Mouse (Mus musculus) C2C12 (cell line): ENCODE data around the gene Prm1.

Source experiments
- CTCF ChIP-seq: IDR thresholded peaks from one replicate; pipeline ENCODE4 v1.5.1; 2011; ENCODE audit not compliant: control insufficient read depth, insufficient read depth, insufficient read length
- MAX ChIP-seq: IDR thresholded peaks from one replicate; pipeline ENCODE4 v1.6.1; 2011; ENCODE audit warnings: mild to moderate bottlenecking, control low read depth
- USF1 ChIP-seq: IDR thresholded peaks from one replicate; pipeline ENCODE4 v1.6.1; 2011; ENCODE audit warnings: low read depth, mild to moderate bottlenecking, control low read depth, moderate library complexity

- TF ChIP-seq CTCF (no peak), MAX (no peak), USF1 (no peak)
These were observed 14.3 kb upstream of the Prm1 start for GRCm38 (mm10) chr16:10819966-10820365.
